Mouse (Mus musculus) hindlimb bud, embryonic 11.5 days (tissue): Measurements from ENCODE around the gene Serac1.

Experiments used
- DNase-seq: peaks from one replicate; pipeline ENCODE4 v3.0.0-alpha.2; 2012; ENCODE audit warnings: low read depth, low spot score; ENCODE audit errors: extremely low spot score

The Serac1 gene

DNA sequence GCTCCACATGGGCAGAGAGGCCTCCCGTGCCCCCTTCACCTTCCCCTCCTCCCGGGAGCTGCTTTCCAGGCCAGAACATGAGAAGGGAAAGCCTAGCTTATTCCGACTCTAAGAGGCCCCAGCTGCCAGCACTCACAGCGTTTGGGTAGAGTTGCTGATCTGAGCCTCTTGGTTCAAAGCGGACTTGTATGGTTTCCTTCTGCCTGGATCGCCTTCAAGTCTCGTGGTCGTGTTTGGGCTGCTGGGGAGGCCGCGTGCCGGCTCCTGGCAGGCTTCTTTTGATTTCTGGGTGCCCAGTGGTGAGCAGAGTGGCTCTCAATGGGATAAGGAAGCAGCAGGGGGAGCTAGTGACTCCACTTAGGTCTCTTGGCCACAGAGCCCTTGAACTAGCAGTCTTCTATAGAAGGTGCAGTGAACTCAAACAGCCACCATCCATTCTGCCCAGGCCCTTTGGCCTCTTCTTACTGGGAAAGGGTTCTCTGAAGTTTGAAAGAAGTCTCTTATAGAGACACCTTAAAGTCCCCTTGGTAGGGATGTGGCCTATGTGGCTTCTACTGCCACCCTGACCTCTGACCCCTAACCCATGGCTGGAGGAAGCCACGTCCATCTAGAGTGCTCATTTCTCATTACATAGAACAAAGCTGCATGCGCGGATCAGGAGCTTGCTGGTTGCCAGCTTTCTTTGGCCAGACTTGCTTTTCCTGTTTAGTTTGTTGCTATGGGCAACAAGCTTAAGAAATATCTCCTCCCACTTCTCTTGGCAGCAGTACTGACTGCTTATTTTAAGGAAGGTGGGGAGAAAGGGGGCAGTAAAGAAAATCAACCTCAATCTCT, 73.7 kb downstream of the Serac1 start:
- DNase-seq: no peak

DNA sequence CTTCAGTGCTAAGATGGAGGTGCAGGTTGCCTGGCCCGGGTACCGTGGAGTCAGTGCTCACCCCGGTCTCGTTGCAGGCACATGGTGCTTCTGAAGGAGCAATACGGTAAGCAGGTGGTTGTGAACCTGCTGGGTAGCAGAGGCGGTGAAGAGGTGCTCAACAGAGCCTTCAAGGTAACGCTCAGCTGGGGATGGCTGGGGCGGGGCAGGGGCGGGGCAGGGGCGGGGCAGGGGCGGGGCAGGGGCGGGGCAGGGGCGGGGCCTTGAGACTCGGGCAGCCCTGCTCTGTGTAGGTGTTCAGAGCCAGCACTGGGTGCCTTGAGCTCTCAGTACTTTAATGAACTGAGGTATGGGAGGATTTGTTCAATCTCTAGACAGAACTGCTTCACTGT, 74.3 kb downstream of the Serac1 start:
- DNase-seq: no peak

DNA sequence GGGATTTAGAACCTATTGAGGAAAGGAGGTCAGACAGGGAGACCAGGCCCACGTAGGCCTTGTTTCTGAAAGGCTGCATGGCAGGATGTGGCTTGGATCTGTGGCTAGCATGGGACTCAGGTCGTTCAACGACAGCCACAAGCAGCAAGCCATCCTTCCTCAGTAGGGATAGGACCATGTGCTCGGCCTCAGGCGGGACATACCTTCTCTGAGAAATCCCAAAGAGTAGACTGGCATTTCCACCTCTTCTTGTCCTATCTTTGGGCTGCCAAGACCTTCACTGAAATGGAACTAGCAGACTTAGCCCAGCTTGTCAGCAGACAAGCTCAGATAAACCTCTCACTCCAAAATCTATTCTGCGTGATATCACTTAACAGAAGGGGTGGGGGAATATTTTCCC, 75.9 kb downstream of the Serac1 start:
- no peak for DNase-seq

DNA sequence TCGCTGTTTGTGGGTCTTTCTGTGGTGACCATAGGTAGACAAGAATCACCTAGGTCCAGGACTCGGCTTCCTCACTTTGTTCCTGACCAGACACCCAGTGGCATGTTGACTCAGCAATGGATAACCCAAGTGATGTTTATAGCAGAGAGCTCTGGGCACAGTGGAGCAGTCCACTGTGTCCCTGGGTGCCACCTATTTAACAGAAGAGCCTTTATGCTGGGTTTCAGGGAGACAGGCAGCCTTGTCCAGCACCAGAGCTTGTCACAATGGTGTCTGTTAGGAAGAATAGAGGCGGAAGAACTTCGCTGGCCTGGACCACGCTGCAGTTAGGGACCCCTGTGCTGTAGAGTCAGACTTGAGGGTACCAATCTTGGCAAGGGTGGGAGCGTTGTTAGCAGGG, 77.0 kb downstream of the Serac1 start:
- no peak for DNase-seq

DNA sequence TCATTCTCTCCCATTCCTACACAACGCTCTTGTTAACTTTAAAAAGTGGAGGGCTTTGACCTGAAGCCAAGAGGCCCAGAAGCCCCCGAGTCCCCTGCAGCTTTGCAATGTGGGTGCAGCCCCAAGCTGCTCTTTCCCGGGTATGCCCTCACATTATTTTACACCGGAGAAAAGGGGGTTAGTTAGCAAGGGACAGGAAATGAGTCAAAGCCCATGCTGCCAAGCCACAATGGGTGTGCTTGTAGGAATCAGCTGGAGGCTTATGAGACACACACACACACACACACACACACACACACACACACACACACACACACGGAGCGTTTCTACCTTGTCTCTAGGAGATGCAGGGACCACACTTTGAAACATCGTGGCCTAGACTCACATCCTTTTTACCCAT, 77.7 kb downstream of the Serac1 start:
- no peak for DNase-seq

DNA sequence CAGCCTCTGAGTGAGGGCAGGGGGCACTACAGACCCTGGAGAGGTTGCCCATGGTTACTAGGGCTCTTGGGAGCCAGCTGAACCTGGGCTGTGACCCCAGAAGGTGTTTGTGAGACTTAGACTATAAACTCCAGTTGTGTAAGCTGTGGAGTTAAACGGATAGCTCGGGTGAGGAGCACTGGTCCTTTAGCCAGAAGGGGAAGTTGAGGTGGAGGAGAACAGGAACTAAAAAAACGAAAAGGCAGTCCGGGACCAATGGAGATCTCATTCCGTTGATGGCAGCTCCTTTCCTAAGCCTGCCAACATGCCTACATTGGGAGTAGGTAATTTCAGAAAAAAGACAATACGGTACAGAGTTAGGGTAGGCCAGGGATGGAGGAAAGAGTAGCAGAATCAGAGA, 78.2 kb downstream of the Serac1 start:
- DNase-seq: no peak

DNA sequence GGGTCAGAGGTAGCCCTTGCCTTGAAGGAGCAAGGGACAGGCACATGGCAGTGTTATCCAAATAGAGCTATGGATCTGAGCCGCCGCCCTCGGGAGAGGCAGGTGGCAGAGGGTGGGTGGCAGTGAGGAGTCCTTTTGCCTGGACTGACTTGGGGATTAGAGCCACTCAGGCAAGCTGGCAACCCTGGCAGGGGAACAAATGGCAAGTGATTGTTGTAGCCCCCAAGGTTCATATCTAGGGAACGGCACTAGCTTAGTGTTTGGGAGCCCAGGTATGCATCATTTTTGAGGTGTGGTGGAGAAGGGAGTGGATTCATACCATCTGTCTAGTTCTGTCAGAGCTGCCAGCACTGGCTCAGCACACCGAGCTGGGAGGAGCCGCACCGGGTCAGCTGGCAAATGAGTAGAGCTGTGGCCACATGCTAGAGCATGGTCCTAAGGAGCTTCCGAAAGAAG, 78.6 kb downstream of the Serac1 start:
- no peak for DNase-seq

DNA sequence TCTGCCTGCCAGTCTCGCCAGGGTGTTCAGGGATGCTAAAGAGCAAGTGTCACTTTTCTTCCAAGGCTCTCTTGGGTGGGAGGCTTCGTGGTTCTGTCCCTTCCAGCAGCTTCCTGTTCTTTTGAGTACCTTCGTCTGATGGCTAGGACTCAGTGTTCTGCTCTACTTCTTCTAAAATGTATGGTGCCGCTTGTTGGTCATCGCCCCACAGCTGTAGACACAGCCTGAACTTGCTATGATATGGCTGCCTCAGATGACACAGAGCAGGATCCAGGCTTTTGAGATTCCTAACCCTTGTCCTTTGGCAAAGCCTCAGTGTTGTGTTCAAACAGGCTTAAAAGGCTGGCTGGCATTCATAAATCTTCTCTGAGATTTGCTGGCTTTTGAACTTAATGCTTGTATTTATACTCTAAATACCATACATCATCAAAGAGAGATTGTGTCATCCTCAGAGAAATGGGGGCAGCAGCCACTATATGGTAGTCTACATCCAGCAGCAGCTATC, 80.5 kb downstream of the Serac1 start:
- DNase-seq: no peak

DNA sequence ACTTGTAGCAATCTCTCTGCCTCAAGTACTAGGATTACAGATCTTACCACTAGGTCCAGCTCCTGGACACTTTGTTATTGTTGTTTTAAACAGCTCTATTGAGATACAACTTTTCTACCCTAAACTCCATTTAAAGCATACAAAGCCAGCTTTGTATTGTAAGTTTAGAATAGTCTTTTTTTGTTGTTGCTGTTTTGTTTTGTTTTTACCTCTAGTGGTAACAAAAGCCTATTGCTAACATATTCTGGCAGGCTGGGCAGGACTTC, 81.4 kb downstream of the Serac1 start:
- no peak for DNase-seq

DNA sequence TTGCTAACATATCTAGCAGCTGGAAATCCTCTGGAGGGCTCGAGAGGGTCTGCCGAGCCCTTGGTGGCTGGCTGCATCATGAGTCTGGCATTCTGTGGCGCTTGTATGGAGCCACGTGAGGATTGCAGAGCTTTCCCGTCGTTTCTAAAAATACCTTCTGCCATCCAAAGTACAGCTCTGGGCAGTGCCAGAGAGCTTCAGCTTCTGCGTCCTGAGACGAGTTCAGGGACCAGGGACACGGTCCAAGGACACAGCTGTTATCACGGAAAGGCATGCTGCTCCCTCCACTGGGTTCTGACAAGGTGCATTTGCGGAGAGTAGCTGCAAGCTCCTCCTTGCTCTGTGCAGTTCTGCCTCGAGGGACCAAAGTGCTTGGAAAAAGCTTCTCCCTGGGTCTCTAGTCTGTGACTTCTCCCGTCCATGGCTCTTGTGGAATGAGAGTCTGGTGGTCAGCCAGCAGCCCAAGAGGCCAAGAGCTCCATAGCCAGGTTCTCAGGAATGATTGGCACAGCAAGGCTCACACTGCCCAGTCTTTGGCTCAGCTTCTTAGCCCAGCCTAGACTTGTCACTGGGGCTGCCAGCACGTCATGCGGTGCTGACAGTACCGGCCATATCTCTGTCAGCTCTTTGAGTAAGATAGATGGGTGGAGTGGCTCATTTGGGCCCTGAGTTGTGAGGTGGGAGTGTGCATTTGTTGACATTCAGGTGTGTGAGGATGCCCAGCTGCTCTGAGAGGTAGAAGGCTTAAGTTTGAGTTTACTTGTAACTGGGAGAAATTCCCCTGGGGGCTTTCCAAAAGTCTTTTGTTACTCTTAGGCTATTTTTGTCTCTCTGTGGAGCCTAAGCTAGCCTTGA, 81.9 kb downstream of the Serac1 start:
- no peak for DNase-seq

DNA sequence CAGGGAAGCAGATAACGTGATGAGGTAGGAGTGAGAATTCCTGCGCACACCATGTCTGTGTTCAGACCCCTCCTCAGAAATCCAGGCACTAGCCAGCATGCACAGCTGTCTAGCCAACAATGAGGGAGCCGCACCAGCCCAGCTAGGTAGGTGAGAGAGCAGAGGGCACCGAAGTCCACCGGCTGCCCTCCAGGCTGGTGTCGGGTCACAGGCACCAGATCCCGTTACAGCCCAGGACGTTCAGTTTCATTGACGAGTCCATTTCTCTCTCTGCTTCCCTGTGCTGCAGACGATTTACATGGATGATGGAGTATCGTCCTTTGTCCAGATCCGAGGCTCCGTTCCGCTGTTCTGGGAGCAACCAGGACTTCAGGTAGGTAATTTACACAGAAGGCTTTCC, 83.0 kb downstream of the Serac1 start:
- no peak for DNase-seq

DNA sequence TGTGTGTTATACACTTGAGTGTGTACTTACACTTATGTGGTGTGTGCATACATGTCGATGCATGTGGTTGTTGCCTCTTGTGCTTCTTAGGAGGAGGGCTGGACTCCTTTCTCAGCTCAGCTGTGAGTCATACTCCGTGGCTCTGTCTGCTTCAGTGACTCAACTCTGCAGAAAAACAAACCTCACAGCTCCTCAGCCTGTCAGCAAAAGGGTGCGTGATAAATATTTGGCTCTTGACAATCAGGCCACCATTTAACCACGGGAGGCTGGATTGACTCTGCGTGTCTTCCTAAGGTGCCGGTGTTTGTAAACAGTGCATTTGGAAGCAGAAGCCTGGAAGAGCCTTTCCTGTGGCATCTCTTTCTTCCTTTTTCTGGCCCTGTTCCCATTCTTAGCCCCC, 84.9 kb downstream of the Serac1 start:
- DNase-seq: no peak

DNA sequence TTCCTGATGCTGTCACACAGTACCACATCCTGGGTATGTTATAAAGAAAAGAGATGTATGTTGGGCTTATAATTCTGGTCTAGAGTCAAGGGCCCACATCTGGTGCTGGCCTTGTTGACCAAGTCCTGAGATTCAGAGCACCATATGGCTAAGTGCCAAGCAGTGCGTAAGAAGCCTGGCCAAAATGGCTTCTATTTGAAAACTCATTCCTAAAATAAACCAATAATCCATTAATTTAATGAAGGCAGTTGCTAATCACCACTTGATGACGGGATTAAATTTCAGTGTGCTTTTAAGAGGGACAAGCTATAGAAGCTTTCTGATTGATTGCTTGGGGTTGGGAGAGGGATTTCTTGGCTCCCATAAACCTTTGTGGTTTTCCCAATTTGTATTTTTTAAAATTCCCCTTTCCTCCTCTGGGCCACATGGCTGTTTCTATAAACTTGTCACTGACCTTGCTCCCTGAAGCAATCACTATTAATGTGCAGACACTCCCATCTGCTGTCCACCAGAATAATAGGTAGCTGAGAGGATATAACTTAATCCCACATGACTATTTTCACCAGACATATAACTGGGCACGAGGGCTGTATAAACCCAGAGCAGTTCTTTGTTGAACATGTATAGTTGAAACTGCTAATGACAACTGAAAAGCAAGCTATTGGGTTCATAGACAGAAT, 85.8 kb downstream of the Serac1 start:
- no peak for DNase-seq

DNA sequence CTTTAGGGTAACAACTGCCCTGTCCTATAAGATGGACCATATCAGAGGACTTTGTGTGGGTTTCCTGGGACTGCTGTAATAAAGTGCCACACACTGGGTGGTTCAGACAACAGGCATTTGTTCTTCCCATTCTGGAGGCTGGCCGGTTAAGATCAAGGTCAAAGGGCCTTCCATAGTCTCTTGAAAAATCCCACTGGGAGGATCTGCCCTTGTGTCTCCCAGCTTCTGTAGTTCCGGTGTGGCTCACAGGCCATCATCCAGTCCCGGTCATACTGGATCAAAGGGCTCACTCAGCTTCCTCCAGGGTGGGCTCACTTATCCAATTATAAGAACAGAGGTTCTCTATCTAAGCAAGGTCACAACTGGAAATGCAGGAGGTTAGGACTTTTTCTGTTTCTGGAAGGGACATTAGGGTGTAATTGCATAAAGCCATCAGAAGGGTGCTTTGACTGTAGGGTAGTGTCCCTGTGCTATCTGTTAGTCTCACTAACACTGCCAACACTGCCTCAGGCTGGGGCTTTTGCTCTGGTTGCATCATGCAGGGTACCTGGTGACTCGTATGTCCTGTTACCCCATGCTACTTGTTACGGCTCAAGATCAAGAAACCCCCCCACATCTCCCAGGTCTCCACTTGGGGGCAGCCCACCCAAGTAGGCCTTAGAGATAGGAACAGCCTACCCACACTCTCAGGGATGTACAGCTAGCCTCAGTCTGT, 86.5 kb downstream of the Serac1 start:
- DNase-seq: no peak
